ENCODE assay signal across 8 mouse cellular contexts in genomic region chr5:149261866-149262265, GRCm38 (mm10). TPM values are rescaled to one million over a fixed set of nuclear protein-coding genes. Genes with fewer than 3 reads are reported as not detected.
A peak's percentile ranks its signal among the peaks of the same experiment; 100 is the strongest.
DNase-seq lines count a peak whose midpoint lies in the region; ATAC-seq and TF ChIP-seq lines count a peak whose summit lies in the region.

No protein-coding gene starts in this region.

- peak; percentile 55 for TF ChIP-seq CTCF in kidney, postnatal 0 days (IDR thresholded peaks at IDR 0.05; ENCODE audit: low read depth)

- H3K27ac ChIP-seq in kidney, postnatal 0 days: no peak overlapping the region
- no peak overlapping the region for H3K27ac ChIP-seq in kidney, embryonic 14.5 days (ENCODE audit: low read depth, low read length)
- H3K27ac ChIP-seq in hindbrain, embryonic 10.5 days: no peak overlapping the region

- no peaks in the 10 kb centered on the region for H3K36me3 ChIP-seq in kidney, postnatal 0 days (ENCODE audit: insufficient read depth, low read length)
- no peaks in the 10 kb centered on the region for H3K36me3 ChIP-seq in kidney, embryonic 14.5 days (ENCODE audit: control insufficient read depth, insufficient read depth, low read length)
- H3K36me3 ChIP-seq in hindbrain, embryonic 10.5 days: no peaks in the 10 kb centered on the region

- H3K4me3 ChIP-seq in kidney, postnatal 0 days (replicated peaks; ENCODE audit: low read depth, low read length): no peak overlapping the region
- H3K4me3 ChIP-seq in kidney, embryonic 14.5 days (ENCODE audit: low read length): no peak overlapping the region
- no peak overlapping the region for H3K4me3 ChIP-seq in hindbrain, embryonic 10.5 days

- no peaks in the 10 kb centered on the region for H3K9me3 ChIP-seq in kidney, postnatal 0 days (replicated peaks; ENCODE audit: low read length)
- no peaks in the 10 kb centered on the region for H3K9me3 ChIP-seq in kidney, embryonic 14.5 days (ENCODE audit: control insufficient read depth, low read length)
- no peaks in the 10 kb centered on the region for H3K9me3 ChIP-seq in hindbrain, embryonic 10.5 days

- DNase-seq in kidney, postnatal 0 days (ENCODE audit: low spot score): no peak
- DNase-seq in adipocyte (ENCODE audit: low spot score): peak; percentile 19
- peak; percentile 39 for DNase-seq in lung, postnatal 36 days
- no peak for DNase-seq in urinary bladder, adult 18-20 months (ENCODE audit: low spot score in 2 of 2)
- DNase-seq in hindbrain, embryonic 10.5 days (ENCODE audit: low spot score): no peak
- no peak for DNase-seq in layer of hippocampus, adult 9-10 months (ENCODE audit: low spot score)

- H3K9ac ChIP-seq in kidney, postnatal 0 days (ENCODE audit: low read depth, low read length): no peak overlapping the region
- no peak overlapping the region for H3K9ac ChIP-seq in kidney, embryonic 14.5 days (ENCODE audit: low read depth, low read length)

- no peaks in the 10 kb centered on the region for H3K27me3 ChIP-seq in kidney, postnatal 0 days (ENCODE audit: insufficient read depth, low read length)
- H3K27me3 ChIP-seq in kidney, embryonic 14.5 days (ENCODE audit: control insufficient read depth, insufficient read depth, low read length): no peaks in the 10 kb centered on the region
- no peaks in the 10 kb centered on the region for H3K27me3 ChIP-seq in hindbrain, embryonic 10.5 days (ENCODE audit: insufficient read depth, poor library complexity, severe bottlenecking)

- ATAC-seq in kidney, postnatal 0 days (replicated peaks; ENCODE audit: low FRiP score, low read depth): no peak
- no peak for ATAC-seq in kidney, embryonic 14.5 days (ENCODE audit: low FRiP score, low TSS enrichment)
- peak; percentile 41 for ATAC-seq in CD4-positive, CD25-positive, alpha-beta regulatory T cell, adult 4 months

- H3K4me1 ChIP-seq in kidney, postnatal 0 days (replicated peaks; ENCODE audit: insufficient read depth, low read length): peaks cover 7% of the 10 kb centered on the region; the same call in 1 of the 2 replicates
- H3K4me1 ChIP-seq in kidney, embryonic 14.5 days (ENCODE audit: control insufficient read depth, insufficient read depth, low read length): peaks cover 12% of the 10 kb centered on the region
- peaks cover 34% of the 10 kb centered on the region for H3K4me1 ChIP-seq in hindbrain, embryonic 10.5 days (replicated peaks)

- no peak overlapping the region for H3K4me2 ChIP-seq in kidney, postnatal 0 days (ENCODE audit: low read length)
- no peak overlapping the region for H3K4me2 ChIP-seq in kidney, embryonic 14.5 days (replicated peaks; ENCODE audit: low read depth, low read length)

- 71% methylated on average over 6 of the region's 6 CpGs for WGBS in kidney, postnatal 0 days
- 66% methylated on average over 6 of the region's 6 CpGs for WGBS in kidney, embryonic 14.5 days
- WGBS in hindbrain, embryonic 10.5 days: 64% methylated on average over 6 of the region's 6 CpGs

RNA-seq across cellular contexts. Expression of gene Alox5ap, which starts 2.7 kb away (rescaled TPM):
- 18.1 and 19.8 TPM in 2 replicates for polyA plus RNA-seq in kidney, postnatal 0 days (2015; fragmentation: Nextera tagmentation; extraction: Ambion mirVana)
- polyA plus RNA-seq in kidney, embryonic 14.5 days (2014; fragmentation: Nextera tagmentation; extraction: Ambion mirVana): 12.6 and 12.8 TPM in 2 replicates
- polyA plus RNA-seq in CD4-positive, CD25-positive, alpha-beta regulatory T cell, adult 4 months (2017; shearing (Covaris generic)): 1 to 10 TPM; 2.1 to 2.5 TPM
- 5.1 and 7.5 TPM in 2 replicates for polyA plus RNA-seq in hindbrain, embryonic 10.5 days (2016; fragmentation: Nextera tagmentation; extraction: Ambion mirVana)

Comparison
In these comparisons a context has a peak if more than half of its experiments do, and no peak if none do; other contexts are left out.
1. DNase-seq: peak in adipocyte (single experiment) and lung, postnatal 36 days (single experiment); none in kidney, postnatal 0 days (single experiment), urinary bladder, adult 18-20 months (0 of 2), hindbrain, embryonic 10.5 days (single experiment) and layer of hippocampus, adult 9-10 months (single experiment).